In the genomic region with DNA sequence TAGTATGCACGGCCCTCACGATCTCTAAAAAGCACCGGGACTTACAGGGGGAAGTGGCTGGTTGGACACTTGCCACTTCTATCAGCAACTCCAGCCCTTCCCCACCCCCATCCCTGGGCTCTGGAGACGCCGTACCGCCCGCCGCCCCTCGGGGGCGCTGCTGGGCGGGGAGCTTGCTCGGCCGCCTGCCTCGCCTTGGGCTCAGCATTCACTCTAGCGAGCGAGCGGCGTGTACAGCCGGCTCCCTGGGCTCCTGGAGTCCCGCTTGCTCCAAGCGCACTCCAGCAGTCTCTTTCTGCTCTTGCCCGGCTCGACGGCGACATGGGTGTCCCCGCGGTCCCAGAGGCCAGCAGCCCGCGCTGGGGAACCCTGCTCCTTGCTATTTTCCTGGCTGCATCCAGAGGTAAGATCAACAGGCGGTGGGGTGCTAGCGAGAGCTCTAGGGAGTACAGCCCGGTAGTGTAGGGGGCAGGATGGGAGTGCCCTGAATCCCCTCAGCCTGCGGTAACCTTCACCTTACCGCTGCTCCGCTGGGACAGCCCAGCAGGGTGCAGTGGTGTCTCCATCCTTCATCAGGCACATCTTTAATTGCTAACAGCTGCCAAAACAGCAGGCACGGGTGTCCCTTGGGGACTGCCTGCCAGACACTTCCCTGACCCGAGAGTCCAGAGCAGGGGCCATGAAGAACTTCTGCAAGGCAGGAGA, we compare ENCODE assay signal across 8 mouse cellular contexts. TPM values are rescaled to one million over a fixed set of nuclear protein-coding genes. Genes with fewer than 3 reads are reported as not detected.
DNase-seq lines count a peak whose midpoint lies in the region; ATAC-seq lines count a peak whose summit lies in the region.

A gene (plus strand): TSS at position 151 of the 705 bp plus-strand sequence.

- peak within 1 kb of the TSS; percentile 64 for H3K4me2 ChIP-seq in embryonic facial prominence, embryonic 15.5 days (replicated peaks)
- H3K4me2 ChIP-seq in kidney, embryonic 14.5 days (replicated peaks; ENCODE audit: low read depth, low read length) = peak within 1 kb of the TSS; percentile 55
- peak within 1 kb of the TSS; percentile 64 for H3K4me2 ChIP-seq in limb, embryonic 13.5 days (replicated peaks)
- H3K4me2 ChIP-seq in midbrain, embryonic 14.5 days (ENCODE audit: low read length) = peak within 1 kb of the TSS; percentile 38

- peak; percentile 57 for DNase-seq in 3T3-L1 (ENCODE audit: low read depth, low spot score)
- DNase-seq in adrenal gland, postnatal 10 days = peak; percentile 88
- peak; percentile 90 for DNase-seq in heart, embryonic 10.5 days (ENCODE audit: low spot score)
- DNase-seq in midbrain, embryonic 14.5 days = peak; percentile 76
- peak; percentile 74 to 84 for DNase-seq in spleen, adult 18-20 months

- H3K27me3 ChIP-seq in embryonic facial prominence, embryonic 15.5 days = peaks cover 4% of the 10 kb centered on the region; the same call in 1 of the 2 replicates
- peaks cover 13% of the 10 kb centered on the region; the same call in 1 of the 2 replicates for H3K27me3 ChIP-seq in heart, embryonic 10.5 days (ENCODE audit: insufficient read depth, poor library complexity, severe bottlenecking)
- H3K27me3 ChIP-seq in kidney, embryonic 14.5 days (ENCODE audit: control insufficient read depth, insufficient read depth, low read length) = no peaks in the 10 kb centered on the region
- peaks cover 26% of the 10 kb centered on the region for H3K27me3 ChIP-seq in limb, embryonic 13.5 days
- peaks cover 14% of the 10 kb centered on the region for H3K27me3 ChIP-seq in midbrain, embryonic 14.5 days (ENCODE audit: control insufficient read depth, insufficient read depth, low read length)

- ATAC-seq in embryonic facial prominence, embryonic 15.5 days (ENCODE audit: insufficient number of reproducible peaks, low FRiP score, low TSS enrichment, low read depth) = peak; percentile 27; the same call in 1 of the 2 replicates
- peak; percentile 54; the same call in 1 of the 2 replicates for ATAC-seq in kidney, embryonic 14.5 days (ENCODE audit: low FRiP score, low TSS enrichment)
- ATAC-seq in limb, embryonic 13.5 days (ENCODE audit: low FRiP score, low read depth) = no peak
- ATAC-seq in midbrain, embryonic 14.5 days (ENCODE audit: low FRiP score, low TSS enrichment) = no peak

- H3K36me3 ChIP-seq in embryonic facial prominence, embryonic 15.5 days = no peaks in the 10 kb centered on the region
- H3K36me3 ChIP-seq in heart, embryonic 10.5 days = no peaks in the 10 kb centered on the region
- H3K36me3 ChIP-seq in kidney, embryonic 14.5 days (ENCODE audit: control insufficient read depth, insufficient read depth, low read length) = no peaks in the 10 kb centered on the region
- no peaks in the 10 kb centered on the region for H3K36me3 ChIP-seq in limb, embryonic 13.5 days
- no peaks in the 10 kb centered on the region for H3K36me3 ChIP-seq in midbrain, embryonic 14.5 days (ENCODE audit: control insufficient read depth, insufficient read depth, low read length)

- H3K27ac ChIP-seq in embryonic facial prominence, embryonic 15.5 days (replicated peaks) = no peak within 1 kb of the TSS
- H3K27ac ChIP-seq in heart, embryonic 10.5 days = peak within 1 kb of the TSS; percentile 85
- H3K27ac ChIP-seq in kidney, embryonic 14.5 days (ENCODE audit: low read depth, low read length) = peak within 1 kb of the TSS; percentile 42; the same call in 1 of the 2 replicates
- H3K27ac ChIP-seq in limb, embryonic 13.5 days = no peak within 1 kb of the TSS
- H3K27ac ChIP-seq in midbrain, embryonic 14.5 days (replicated peaks; ENCODE audit: low read depth, low read length) = no peak within 1 kb of the TSS

- WGBS in embryonic facial prominence, embryonic 15.5 days = 1% methylated on average over 37 of the region's 37 CpGs
- WGBS in heart, embryonic 10.5 days = under 1% methylated on average over 37 of the region's 37 CpGs
- under 1% methylated on average over 37 of the region's 37 CpGs for WGBS in kidney, embryonic 14.5 days
- WGBS in limb, embryonic 13.5 days = under 1% methylated on average over 37 of the region's 37 CpGs
- WGBS in midbrain, embryonic 14.5 days = under 1% methylated on average over 37 of the region's 37 CpGs

- peak within 1 kb of the TSS; percentile 19; the same call in 1 of the 2 replicates for H3K9ac ChIP-seq in embryonic facial prominence, embryonic 15.5 days
- H3K9ac ChIP-seq in kidney, embryonic 14.5 days (ENCODE audit: low read depth, low read length) = peak within 1 kb of the TSS; percentile 34; the same call in 1 of the 2 replicates
- H3K9ac ChIP-seq in limb, embryonic 13.5 days = peak within 1 kb of the TSS; percentile 59
- H3K9ac ChIP-seq in midbrain, embryonic 14.5 days (replicated peaks; ENCODE audit: low read length) = no peak within 1 kb of the TSS

- peaks cover 39% of the 10 kb centered on the region for H3K4me1 ChIP-seq in embryonic facial prominence, embryonic 15.5 days
- H3K4me1 ChIP-seq in heart, embryonic 10.5 days = peaks cover 63% of the 10 kb centered on the region
- H3K4me1 ChIP-seq in kidney, embryonic 14.5 days (ENCODE audit: control insufficient read depth, insufficient read depth, low read length) = peaks cover 25% of the 10 kb centered on the region
- H3K4me1 ChIP-seq in limb, embryonic 13.5 days = peaks cover 45% of the 10 kb centered on the region
- peaks cover 11% of the 10 kb centered on the region; the same call in 1 of the 2 replicates for H3K4me1 ChIP-seq in midbrain, embryonic 14.5 days (ENCODE audit: control insufficient read depth, insufficient read depth, low read length)

- H3K9me3 ChIP-seq in embryonic facial prominence, embryonic 15.5 days (replicated peaks) = no peaks in the 10 kb centered on the region
- no peaks in the 10 kb centered on the region for H3K9me3 ChIP-seq in heart, embryonic 10.5 days
- no peaks in the 10 kb centered on the region for H3K9me3 ChIP-seq in kidney, embryonic 14.5 days (ENCODE audit: control insufficient read depth, low read length)
- H3K9me3 ChIP-seq in limb, embryonic 13.5 days = no peaks in the 10 kb centered on the region
- no peaks in the 10 kb centered on the region for H3K9me3 ChIP-seq in midbrain, embryonic 14.5 days (ENCODE audit: control insufficient read depth, low read length)

- H3K4me3 ChIP-seq in embryonic facial prominence, embryonic 15.5 days (replicated peaks) = peak within 1 kb of the TSS; percentile 37
- peak within 1 kb of the TSS; percentile 59 for H3K4me3 ChIP-seq in heart, embryonic 10.5 days
- H3K4me3 ChIP-seq in kidney, embryonic 14.5 days (ENCODE audit: low read length) = peak within 1 kb of the TSS; percentile 39
- peak within 1 kb of the TSS; percentile 39 for H3K4me3 ChIP-seq in limb, embryonic 13.5 days
- peak within 1 kb of the TSS; percentile 18 for H3K4me3 ChIP-seq in midbrain, embryonic 14.5 days (replicated peaks; ENCODE audit: low read depth, low read length)

RNA-seq across cellular contexts. Expression of the gene that starts here (rescaled TPM):
- 10 to 100 TPM; 20.1 to 21.0 TPM for total RNA-seq in adrenal gland, postnatal 10 days (2021)
- 3.5 and 5.5 TPM in 2 replicates for polyA plus RNA-seq in embryonic facial prominence, embryonic 15.5 days (2015; fragmentation: Nextera tagmentation; extraction: Ambion mirVana)
- polyA plus RNA-seq in heart, embryonic 10.5 days (2016; fragmentation: Nextera tagmentation; extraction: Ambion mirVana) = 1.4 and 2.2 TPM in 2 replicates
- 2.2 and 4.6 TPM in 2 replicates for polyA plus RNA-seq in kidney, embryonic 14.5 days (2014; fragmentation: Nextera tagmentation; extraction: Ambion mirVana)
- polyA plus RNA-seq in limb, embryonic 13.5 days (2015; fragmentation: Nextera tagmentation; extraction: Ambion mirVana) = 1.9 and 2.0 TPM in 2 replicates
- polyA plus RNA-seq in midbrain, embryonic 14.5 days (2014; fragmentation: Nextera tagmentation; extraction: Ambion mirVana) = 1.1 and 2.7 TPM in 2 replicates

Comparison
In these comparisons a context has a peak if more than half of its experiments do, and no peak if none do; other contexts are left out.
1. ATAC-seq: peak in embryonic facial prominence, embryonic 15.5 days (single experiment) and kidney, embryonic 14.5 days (single experiment); none in limb, embryonic 13.5 days (single experiment) and midbrain, embryonic 14.5 days (single experiment).
2. H3K27ac ChIP-seq: peak in heart, embryonic 10.5 days (single experiment) and kidney, embryonic 14.5 days (single experiment); none in embryonic facial prominence, embryonic 15.5 days (single experiment), limb, embryonic 13.5 days (single experiment) and midbrain, embryonic 14.5 days (single experiment).
3. Peak in every context shown above with its lines, with median percentiles within 50 percentile points of each other: DNase-seq, H3K4me2 ChIP-seq and H3K4me3 ChIP-seq.